Mouse (Mus musculus): ENCODE data around the gene Zfr2. TPM values are rescaled to one million over a fixed set of nuclear protein-coding genes. Genes with fewer than 3 reads are reported as not detected.
"Not testable (repeated sequence)": the region's sequence is repeated elsewhere in the genome, so short reads cannot be mapped to it uniquely, and the experiment has no call there.

Zfr2 gene
- total RNA-seq, 4 experiments from 2014 or later = 27.6 to 35.6 (median 30.0) TPM

DNA sequence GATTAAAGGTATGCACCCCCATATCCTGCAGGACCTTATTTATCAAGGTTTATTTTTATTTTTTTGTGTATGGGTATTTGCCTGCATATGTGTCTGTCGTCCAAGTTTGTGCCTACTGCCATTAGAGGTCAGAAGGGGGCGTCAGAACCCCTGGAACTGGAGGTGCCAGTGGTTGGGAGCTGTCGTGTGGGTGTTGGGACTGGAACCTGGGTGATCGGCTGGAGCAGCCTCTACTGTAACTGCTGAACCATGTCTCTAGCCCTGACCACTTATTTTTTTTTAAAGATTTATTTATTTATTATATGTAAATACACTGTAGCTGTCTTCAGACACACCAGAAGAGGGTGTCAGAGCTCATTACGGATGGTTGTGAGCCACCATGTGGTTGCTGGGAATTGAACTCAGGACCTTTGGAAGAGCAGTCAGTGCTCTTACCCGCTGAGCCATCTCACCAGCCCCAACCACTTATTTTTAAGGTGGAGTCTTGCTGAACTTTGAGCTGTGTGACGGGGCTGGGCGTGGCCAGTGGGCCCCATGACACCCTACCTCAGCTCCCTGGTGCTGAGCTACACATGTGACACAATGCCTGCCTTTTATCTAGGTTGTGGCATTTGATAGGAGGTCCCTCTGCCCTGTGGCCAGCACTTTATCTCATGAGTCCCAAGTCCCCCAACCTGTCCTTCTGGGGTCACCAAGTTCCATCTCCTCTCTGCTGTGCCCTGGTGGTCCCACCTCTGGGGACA, 29.8 kb upstream of the Zfr2 start:
- DNase-seq = no peak

DNA sequence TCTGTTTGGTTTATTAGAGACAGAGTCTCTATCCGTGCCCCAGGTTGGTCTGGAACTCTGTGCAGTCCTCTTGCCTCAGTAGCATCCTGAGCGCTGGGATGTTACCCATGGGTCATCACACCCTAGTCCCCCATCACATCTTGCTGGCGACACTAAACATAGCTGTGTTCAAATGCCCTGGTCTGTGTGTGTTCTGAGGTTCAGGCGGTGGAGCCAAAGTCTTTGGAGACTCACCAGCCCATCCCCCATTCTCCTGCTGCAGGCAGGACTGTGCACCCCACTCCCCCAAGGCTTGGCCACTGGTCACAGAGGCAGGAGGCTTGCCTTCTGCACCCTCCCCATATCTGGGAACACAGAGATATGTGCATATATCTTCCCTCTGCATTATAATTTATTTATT, 28.8 kb upstream of the Zfr2 start:
- DNase-seq = no peak

DNA sequence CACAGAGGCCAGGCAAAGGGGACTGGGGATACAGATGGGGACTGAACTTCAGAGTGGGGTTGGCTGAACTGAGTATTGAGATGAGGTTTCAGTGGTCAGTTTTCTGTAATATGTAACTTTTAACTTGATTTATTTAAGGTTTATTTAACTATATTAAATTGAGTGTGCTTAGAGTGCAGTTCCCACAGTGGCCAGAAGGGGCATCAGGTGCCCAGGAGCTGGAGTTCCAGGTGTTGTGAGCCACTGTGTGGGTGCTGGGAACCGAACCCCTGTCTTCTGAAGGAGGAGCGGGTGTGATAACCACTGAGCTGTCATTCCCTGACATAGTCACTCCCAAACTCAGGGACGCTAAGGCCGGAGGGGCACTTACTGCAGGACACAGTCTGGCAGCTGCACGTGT, 22.8 kb upstream of the Zfr2 start:
- no peak for DNase-seq

DNA sequence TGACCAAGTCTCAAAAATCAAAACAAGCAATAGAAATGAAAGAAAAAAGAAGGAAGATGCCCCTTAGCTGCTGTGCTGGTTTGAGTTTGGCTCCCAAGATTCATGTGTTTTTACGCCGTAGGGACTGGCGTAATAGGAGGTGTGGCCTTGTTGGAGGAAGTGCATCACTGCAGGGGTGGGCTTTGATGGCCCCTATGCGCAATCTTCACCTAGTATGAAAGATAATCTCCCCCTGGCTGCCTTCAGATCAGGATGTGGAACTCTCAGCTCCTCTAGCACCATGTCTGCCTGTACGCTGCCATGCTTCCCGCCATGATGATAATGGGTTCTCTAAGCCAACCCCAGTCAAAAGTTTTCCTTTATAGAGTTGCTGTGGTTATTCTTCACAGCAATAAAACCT, 16.7 kb upstream of the Zfr2 start:
- no peak for DNase-seq

DNA sequence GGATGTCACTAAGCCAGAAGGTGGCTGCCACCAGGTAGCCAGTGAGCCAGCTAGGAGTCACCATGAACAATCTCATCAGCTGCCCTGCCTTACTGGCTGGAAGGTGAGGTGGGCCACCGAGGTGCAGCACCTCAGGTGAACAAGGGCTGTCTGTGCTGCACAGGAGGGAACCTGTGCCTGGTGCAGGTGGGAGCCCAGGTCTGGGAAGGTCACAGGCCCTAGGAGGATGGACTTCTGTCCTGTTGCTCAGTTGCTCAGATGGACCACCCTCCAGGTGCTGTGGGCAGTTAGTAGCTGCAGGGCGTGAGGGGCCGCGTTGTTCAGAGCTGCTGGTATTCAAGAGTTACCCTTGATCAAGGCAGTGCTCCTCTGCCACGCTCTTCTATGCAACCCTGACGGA, 16.1 kb upstream of the Zfr2 start:
- no peak for DNase-seq

DNA sequence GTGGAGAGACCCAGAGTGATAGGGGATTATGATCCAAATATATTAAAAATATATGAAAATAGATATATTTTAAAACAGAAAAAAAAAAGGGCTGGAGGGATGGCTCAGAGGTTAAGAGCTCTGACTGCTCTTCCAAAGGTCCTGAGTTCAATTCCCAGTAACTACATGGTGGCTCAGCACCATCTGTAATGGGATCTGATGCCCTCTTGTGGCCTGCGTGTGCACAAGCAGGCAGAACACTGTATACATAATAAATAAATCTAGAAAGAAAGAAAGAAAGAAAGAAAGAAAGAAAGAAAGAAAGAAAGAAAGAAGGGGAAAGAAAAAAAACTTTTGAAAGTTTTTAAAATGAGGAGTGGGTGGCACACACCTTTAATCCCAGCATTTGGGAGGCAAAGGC, 15.7 kb upstream of the Zfr2 start:
- not testable (repeated sequence) for DNase-seq

DNA sequence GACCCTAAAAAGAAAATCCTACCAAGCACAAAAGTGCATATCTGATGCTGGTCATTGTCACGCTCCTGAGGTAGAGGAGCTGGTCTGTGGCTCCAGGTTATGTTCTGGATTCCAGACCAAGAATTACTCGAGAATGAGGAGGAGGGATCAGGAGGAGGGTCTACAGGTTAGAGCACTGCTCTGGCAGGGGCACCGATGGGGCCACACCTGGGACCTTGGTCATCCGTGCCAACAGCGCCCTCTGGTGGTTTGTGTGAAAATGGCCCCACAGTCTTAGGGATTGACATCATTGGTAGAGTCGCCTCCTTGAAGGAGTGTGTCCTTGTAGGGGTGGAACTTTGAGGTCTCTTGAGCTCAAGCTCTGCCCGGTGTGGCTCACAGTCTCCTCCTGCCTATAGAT, 15.0 kb upstream of the Zfr2 start:
- DNase-seq = no peak

DNA sequence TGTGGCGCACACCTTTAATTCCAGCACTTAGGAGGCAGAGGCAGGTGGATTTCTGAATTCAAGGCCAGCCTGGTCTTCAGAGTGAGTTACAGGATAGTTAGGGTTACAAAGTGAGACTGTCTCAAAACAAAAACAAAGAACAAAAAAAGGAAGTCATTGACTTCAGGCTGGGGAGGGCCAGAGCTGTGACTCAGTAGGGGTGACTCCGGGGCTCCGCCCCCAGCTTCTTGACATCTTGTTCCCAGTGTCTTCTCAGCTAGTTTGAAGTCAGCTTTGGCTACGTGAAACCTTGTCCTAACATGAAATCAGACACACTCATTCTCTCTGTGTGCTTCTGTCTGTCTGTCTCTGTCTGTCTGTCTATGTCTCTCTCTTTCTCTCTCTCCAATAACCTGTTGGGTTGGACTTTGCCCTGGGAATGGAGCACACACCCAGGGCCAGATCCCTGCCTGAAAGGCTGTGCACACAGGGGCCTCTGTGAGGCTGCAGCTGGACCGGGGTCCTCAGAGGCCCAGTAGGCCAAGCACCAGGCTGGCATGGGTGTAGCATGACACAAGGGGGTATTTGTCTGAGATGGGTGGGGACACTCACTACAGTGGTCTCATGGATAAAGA, 11.4 kb upstream of the Zfr2 start:
- no peak for DNase-seq

DNA sequence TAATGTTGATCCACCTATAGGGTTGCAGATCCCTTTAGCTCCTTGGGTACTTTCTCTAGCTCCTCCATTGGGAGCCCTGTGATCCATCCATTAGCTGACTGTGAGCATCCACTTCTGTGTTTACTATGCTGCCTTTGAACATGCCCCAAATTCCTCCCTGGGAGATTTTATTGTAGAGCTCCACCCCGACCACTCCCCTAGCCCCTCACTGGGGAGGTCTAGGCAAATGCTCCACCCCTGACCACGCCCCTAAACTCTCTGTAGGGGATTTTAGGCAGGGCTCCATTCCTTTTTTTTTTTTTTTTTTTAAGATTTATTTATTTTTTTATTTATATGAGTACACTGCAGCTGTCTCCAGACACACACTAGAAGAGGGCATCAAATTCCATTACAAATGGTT, 9.2 kb upstream of the Zfr2 start:
- not testable (repeated sequence) for DNase-seq

DNA sequence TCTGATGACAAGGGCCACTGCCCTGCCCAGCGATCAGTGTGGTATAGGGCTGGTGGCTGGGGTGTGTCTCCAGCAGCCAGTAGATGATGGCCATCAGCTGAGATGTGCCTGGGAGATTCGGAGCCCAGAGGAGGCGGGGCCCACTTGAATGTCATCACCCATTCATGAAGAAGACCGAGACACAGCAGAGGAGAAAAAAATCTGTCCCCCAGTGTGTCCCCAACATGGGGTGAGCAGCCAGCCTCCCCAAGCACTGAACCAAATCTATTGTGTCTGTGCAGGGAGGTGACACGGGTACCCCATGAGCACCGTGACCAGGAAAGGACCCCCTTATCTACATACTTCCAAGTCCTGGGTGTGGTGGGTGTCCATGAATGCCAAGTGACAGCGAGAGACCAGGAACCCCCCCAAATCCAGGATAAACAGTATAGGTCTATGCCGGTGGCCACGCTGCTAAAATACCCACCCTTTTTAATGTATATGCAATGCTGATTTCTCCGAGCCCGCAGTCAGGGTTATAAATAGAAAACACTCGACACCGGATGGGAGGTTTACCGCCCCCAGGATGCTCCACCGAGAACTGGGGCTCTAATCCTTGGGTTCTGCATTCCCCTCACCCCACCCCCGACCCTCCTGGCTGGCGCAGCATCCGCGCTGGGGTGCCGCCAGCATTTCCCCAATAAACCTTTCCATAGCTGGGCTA, 3.1 kb upstream of the Zfr2 start:
- no peak for DNase-seq

DNA sequence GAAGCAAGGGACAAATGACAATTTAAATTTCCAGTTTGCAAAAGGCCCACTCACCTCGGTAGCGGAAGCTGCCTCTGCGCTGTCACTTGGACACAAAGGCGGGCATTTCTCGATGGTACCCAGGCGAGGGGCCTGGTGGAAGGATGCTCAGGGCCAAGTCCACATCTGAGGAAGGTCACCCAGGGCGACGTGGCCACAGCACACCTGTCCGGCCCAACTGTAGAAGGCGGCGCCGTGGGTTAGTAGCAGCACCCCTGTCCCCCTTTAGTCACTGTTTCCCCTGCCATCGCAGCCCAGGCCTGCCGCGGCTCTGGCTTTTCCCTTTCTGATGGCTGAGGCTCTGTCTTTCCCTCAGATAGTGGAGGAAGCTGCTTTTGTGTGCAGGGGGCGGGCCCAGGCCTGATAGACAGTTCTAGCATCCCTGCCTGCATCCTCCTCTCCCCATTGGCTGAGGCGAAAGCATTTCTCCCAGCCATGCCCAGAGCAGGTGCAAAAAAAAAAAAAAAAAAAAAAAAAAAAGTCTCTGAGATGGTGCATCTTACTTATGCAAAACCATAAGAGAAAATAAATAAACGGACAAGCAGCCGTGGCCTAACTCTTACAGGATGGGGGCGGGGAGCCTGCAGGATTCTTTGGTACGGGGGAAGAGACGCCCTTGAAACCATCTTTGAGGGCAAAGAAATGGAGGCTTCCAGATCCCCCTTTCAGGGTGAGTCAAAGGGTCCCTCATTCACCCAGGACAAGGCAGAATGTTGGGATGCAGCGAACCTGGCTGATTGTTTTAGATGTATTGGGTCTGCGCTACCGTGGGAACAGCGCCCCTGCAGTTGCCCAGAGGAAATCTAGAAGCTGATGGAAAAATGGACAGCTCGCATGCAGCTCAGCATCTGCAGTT, 2.3 kb upstream of the Zfr2 start, which contains the start of gene Atcay:
Atcay (minus strand) TSS at position 396 of the 895 bp plus-strand sequence.
- no peak for DNase-seq

DNA sequence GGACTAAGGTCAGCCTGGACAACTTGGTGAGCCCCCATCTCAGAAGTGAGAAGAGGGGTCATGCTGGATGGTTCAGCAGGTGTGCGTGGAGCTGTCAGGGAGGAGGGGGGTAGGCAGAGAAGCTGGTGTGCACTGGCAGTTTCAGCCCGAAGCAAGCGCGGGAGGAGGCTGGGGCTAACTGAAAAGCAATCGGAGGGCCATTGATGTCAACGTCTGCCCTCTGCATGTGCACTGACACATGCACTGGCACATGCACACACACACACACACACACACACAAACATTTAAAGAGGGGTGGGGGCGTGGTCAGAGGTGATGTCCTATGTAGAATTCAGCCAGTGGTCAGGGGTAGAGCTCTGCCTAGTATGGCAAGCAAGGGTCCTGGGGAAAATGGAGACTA, 1.5 kb upstream of the Zfr2 start:
- DNase-seq = no peak

DNA sequence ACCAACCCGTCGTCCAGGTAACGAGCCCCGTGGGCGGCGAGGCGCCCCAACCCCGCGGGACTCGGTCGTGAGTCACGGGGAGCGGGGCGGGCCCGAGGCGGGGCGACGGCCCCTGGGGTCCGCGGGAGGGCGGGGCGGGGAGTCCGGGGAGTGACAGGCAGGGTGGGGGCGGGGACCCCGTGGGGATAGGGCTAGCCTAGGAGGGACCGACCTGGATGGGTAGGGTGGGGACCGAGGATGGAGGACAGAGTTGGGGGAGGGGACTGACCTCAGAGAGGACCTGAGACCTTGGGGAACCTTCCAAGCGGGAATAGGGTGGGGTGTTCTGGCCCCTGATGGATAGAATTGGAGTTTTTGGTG, 251 bp downstream of the Zfr2 start:
- no peak for DNase-seq

DNA sequence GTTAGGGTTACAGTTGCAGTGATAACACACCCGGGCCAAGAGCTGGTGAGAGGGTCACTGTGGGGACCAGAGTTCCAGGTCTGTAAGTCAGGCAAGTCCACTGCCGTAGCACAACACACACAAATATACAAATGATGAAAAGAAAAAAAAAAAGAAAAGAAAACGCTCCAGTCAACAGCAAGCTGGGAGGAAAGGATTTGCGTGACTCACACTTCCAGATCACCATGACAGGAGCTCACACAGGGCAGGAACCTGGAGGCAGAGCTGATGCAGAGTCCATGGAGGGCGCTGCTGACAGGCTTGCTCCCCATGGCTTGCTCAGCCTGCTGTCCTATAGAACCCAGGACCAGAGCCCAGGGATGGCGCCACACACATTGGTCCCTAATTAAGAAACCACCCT, 1.3 kb downstream of the Zfr2 start:
- DNase-seq = no peak

DNA sequence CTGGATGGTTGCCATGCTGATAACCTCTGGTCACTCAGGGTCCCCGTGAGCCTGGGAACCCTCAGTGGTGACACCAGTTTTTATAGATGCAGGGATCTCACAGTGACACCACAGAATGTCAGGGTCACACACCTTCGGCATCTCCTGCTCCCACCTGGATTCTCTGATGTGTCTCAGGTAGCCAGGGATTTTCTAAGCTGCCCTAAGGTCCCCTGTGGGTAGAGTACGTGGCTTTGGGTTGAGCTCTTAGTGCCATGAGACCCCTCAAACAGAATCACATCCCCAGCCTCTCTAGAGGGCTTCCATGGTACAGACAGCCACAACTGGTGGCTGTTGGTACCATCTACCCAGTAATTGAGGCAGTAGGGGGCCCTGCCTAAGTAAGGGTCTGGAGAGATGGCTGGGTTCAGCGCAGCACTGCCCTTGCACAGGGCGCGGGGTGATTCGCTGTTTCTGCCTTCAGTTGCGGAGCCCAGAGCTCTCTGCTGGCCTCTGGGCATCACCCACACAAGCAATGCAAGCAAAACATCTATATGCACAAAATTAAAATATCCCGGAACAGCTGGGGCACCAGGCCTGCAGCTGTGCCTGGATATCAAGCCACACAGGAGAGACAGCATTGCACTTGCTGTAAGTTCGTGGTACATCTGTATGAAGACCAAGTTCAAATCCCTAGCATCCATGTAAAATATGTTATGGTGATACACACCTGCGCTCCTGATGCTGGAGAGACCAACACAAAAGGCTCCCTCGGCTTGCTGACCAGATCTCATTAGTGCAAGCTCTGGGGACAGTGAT, 3.7 kb downstream of the Zfr2 start:
- DNase-seq = no peak

DNA sequence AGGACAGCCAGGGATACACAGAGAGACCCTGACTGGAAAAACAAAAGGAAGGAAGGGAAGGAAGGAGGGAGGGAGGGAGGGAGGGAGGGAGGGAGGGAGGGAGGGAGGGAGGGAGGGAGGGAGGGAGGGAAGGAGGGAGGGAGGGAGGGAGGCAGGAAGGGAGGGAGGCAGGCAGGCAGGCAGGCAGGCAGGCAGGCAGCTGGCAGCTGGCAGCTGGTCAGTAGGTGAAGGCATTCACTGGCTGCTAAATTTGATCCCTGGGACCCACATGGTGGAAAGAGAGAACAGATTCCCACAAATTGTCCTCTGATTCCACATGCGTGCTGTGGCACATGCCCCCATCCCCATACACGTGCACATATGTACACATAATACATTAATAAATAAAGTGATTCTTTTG, 5.7 kb downstream of the Zfr2 start:
- DNase-seq = no peak

DNA sequence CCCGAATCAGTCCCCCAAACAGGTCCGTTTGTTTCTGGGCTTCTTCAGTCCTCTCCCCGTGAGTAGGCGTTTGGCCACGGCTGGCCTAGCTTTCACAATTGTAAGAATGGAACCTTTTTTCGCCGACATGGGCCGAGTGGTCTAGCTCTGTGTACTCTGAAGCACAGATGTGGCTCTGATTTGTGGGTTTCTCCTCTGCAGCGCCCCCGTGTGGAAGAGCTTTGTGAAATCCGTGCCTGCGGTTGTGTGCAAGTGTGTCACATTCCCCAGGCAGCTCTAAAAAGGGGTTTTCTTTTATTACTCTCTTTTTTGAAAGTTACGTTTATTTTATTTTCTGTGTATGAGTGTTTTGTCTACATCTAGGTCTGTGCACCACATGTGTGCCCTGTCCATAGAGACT, 7.9 kb downstream of the Zfr2 start:
- peak; percentile 20 for DNase-seq

DNA sequence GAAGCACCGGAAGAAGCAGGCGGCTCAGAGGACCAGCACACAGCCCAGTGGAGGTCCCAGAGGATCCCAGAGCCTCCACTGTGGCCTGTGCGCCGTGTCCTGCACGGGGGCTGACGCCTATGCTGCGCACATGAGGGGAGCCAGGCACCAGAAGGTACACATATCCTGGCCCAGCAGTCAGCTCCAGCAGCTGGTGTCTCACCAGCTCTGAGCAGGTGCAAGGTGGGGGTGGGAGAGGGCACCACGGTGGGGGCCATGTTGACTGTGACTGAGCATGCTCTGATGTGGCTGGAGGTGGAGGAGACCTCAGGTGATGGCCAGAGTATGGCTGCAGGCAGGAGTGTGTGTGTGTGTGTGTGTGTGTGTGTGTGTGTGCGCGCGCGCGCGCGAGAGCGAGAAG, 9.1 kb downstream of the Zfr2 start:
- no peak for DNase-seq

DNA sequence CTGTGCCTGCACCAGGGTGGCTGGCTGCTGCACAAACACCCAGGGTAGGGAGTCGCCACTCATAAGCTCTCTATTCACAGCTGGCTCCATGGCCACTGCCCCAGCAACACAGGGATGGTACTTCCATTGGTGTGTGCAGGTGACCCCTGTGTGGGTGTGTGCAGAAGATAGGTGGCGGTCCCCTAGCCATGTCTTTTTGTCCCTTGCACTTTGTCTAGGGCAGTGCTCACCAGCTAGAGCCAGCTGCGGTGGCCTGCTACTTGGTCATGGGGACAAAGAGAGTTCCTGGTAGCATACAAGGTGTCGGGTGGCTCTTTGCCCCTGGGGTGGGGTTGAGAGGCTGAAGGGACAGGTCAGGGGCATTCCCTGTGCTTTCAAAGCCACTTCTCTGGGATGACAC, 11.2 kb downstream of the Zfr2 start:
- DNase-seq = peak; percentile 2

DNA sequence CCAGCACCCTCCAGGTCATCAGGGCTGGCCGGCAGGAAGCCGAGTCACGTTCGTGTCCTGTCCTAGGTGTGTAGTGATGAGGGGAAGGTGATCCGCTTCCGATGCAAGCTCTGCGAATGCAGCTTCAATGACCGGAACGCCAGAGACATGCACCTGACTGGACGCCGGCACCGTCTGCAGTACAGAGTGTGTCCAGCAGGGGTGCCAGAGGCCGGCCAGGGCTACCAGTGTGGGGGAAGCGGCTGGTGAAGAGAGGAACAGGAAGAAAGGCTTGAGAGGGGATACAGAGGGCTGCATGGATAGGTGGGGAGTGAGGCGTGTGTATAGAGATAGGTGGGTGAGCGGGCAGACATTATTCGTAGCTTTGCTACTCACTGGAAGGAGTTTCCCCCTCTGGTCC, 11.6 kb downstream of the Zfr2 start:
- DNase-seq = peak; percentile 47

DNA sequence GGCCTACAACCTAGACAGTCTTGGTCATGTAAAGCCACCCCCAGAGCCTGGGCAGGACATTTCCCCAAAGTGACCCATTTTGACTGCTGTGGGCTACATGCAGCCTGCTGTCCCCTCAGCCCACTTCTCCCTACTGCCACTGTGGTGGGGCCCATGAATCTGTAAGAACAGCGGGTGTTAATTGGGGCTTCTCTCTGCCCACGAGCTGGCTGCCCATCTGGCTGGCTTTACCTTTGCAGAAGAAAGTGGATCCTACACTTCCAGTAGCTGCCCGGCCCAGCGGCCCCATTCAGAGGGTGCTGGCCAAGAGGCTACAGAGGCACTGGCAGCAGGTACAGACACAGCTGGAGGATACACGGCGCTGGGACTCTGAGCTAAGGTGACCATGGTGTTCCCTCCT, 12.2 kb downstream of the Zfr2 start:
- no peak for DNase-seq

DNA sequence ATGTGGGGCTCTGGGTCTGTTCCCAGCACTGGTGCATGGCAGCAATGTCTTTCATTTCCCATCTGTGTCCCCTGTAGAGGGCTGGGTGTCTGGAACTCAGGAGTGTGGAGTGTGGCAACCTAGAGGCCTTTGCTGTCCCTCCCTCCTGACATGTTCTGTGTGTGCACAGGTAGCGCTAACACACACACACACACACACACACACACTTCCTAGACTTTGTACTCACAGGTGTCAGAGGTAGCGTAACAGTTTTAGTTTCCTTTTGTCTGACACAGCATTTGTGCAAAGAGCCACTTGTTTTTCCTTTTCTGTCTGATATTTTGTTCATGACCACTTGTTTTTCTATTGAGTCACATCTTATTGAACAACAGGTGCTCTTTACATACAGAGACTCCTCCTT, 14.8 kb downstream of the Zfr2 start:
- DNase-seq = no peak
